Mouse (Mus musculus) midbrain, embryonic 14.5 days (tissue): ENCODE measurements at regions not wholly inside any gene's neighbourhood (a gene's known extent, or its start where the extent isn't known, plus 50 kb on each side); places are given as distances from the start of the nearest gene placed in this dataset.

ENCODE experiments used
- ATAC-seq: fragments of 200-750 bp; cut with Nextera tagmentation; 2 replicates; pipeline ENCODE4 v1.8.0; 2017; ENCODE audit warnings: moderate number of reproducible peaks, moderate library complexity; ENCODE audit not compliant: low FRiP score, low TSS enrichment
- DNase-seq: peaks from one replicate; pipeline ENCODE4 v3.0.0-alpha.2; 2015
- H3K27ac ChIP-seq: fragments of 300-500 bp; sonication (generic); replicated peaks from 2 replicates; pipeline ENCODE4 v1.5.1; 2014; ENCODE audit warnings: mild to moderate bottlenecking, low read depth, low read length, moderate library complexity
- H3K27me3 ChIP-seq: fragments of 300-500 bp; sonication (generic); 2 replicates; pipeline ENCODE4 v1.6.1; 2014; ENCODE audit warnings: low read length, control low read depth, mixed read lengths; ENCODE audit not compliant: control insufficient read depth, insufficient read depth
- H3K36me3 ChIP-seq: fragments of 300-500 bp; sonication (generic); 2 replicates; pipeline ENCODE4 v1.6.1; 2014; ENCODE audit warnings: low read length, control low read depth; ENCODE audit not compliant: control insufficient read depth, insufficient read depth
- H3K4me1 ChIP-seq: fragments of 300-500 bp; sonication (generic); 2 replicates; pipeline ENCODE4 v1.6.1; 2014; ENCODE audit warnings: mild to moderate bottlenecking, antibody characterized with exemption, low read length, control low read depth; ENCODE audit not compliant: control insufficient read depth, insufficient read depth
- H3K4me2 ChIP-seq: fragments of 300-500 bp; sonication (generic); 2 replicates; pipeline ENCODE4 v1.6.1; 2014; ENCODE audit warnings: mild to moderate bottlenecking, low read length, moderate library complexity
- H3K4me3 ChIP-seq: fragments of 300-500 bp; sonication (generic); replicated peaks from 2 replicates; pipeline ENCODE4 v1.5.1; 2014; ENCODE audit warnings: low read depth, low read length
- H3K9ac ChIP-seq: fragments of 300-500 bp; sonication (generic); replicated peaks from 2 replicates; pipeline ENCODE4 v1.6.1; 2014; ENCODE audit warnings: mild to moderate bottlenecking, low read length, moderate library complexity
- H3K9me3 ChIP-seq: fragments of 300-500 bp; sonication (generic); 2 replicates; pipeline ENCODE4 v1.6.1; 2016; ENCODE audit warnings: low read length, control low read depth, mixed read lengths; ENCODE audit not compliant: control insufficient read depth
- WGBS: fragments of 180-500 bp; shearing (Covaris S2); extraction: QIAGEN DNeasy Blood & Tissue Kit; methylation state at CpG from one replicate; pipeline ENCODE4 v1.1.7; 2014; 5-methylcytosine and 5-hydroxymethylcytosine counted together

GRCm38 (mm10) chr3:128093046-128093445, 196.9 kb upstream of the Fam241a start:
- Histone ChIP-seq H3K9ac (no peak overlapping the region), H3K36me3 (no peaks in the 10 kb centered on the region), H3K27me3 (no peaks in the 10 kb centered on the region), H3K4me3 (no peak overlapping the region), H3K4me1 (peaks cover 6% of the 10 kb centered on the region; the same call in 1 of the 2 replicates), H3K27ac (no peak overlapping the region), H3K4me2 (no peak overlapping the region), H3K9me3 (no peaks in the 10 kb centered on the region)
- DNase-seq (no peak), ATAC-seq (no peak)

GRCm38 (mm10) chr3:128088207-128088606, 192.1 kb upstream of the Fam241a start:
- no peaks in the 10 kb centered on the region for H3K36me3 ChIP-seq
- H3K4me2 ChIP-seq = no peak overlapping the region
- H3K9me3 ChIP-seq = no peaks in the 10 kb centered on the region
- H3K27me3 ChIP-seq = no peaks in the 10 kb centered on the region
- WGBS = 52% methylated on average over 4 of the region's 4 CpGs
- no peaks in the 10 kb centered on the region for H3K4me1 ChIP-seq
- ATAC-seq = peak; percentile 84
- H3K4me3 ChIP-seq = no peak overlapping the region
- no peak overlapping the region for H3K9ac ChIP-seq
- DNase-seq = peak; percentile 84
- H3K27ac ChIP-seq = no peak overlapping the region

- WGBS = 80% methylated on average over 10 of the region's 10 CpGs
- no peak for DNase-seq
- Histone ChIP-seq H3K9me3 (no peaks in the 10 kb centered on the region), H3K4me1 (no peaks in the 10 kb centered on the region), H3K9ac (no peak overlapping the region), H3K36me3 (no peaks in the 10 kb centered on the region), H3K4me2 (no peak overlapping the region), H3K27ac (no peak overlapping the region), H3K27me3 (no peaks in the 10 kb centered on the region), H3K4me3 (no peak overlapping the region)
- ATAC-seq = no peak
These were observed 191.0 kb upstream of the Fam241a start for GRCm38 (mm10) chr3:128087163-128087562.

- Histone ChIP-seq H3K9ac (no peak overlapping the region), H3K36me3 (no peaks in the 10 kb centered on the region), H3K4me3 (no peak overlapping the region), H3K4me2 (no peak overlapping the region), H3K4me1 (no peaks in the 10 kb centered on the region), H3K27ac (no peak overlapping the region), H3K9me3 (no peaks in the 10 kb centered on the region), H3K27me3 (no peaks in the 10 kb centered on the region)
- WGBS = 83% methylated on average over 6 of the region's 6 CpGs
- DNase-seq (no peak), ATAC-seq (no peak)
These were observed 186.3 kb upstream of the Fam241a start for GRCm38 (mm10) chr3:128082463-128082862.

GRCm38 (mm10) chr3:128081430-128081829, 185.3 kb upstream of the Fam241a start:
- ATAC-seq = no peak

GRCm38 (mm10) chr3:128067861-128068260, 171.7 kb upstream of the Fam241a start:
- no peaks in the 10 kb centered on the region for H3K9me3 ChIP-seq
- no peaks in the 10 kb centered on the region for H3K36me3 ChIP-seq
- H3K9ac ChIP-seq = no peak overlapping the region
- ATAC-seq = no peak
- H3K4me2 ChIP-seq = no peak overlapping the region
- H3K4me3 ChIP-seq = no peak overlapping the region
- H3K27ac ChIP-seq = no peak overlapping the region
- DNase-seq = no peak
- H3K27me3 ChIP-seq = no peaks in the 10 kb centered on the region
- 78% methylated on average over 4 of the region's 4 CpGs for WGBS
- H3K4me1 ChIP-seq = no peaks in the 10 kb centered on the region

More at GRCm38 (mm10) chr3:128081430-128081829, 185.3 kb upstream of the Fam241a start:
- H3K4me3 ChIP-seq = no peak overlapping the region
- no peak overlapping the region for H3K4me2 ChIP-seq
- no peaks in the 10 kb centered on the region for H3K27me3 ChIP-seq
- H3K27ac ChIP-seq = no peak overlapping the region
- H3K4me1 ChIP-seq = no peaks in the 10 kb centered on the region
- WGBS = 91% methylated on average over 1 of the region's 1 CpGs
- no peak overlapping the region for H3K9ac ChIP-seq
- no peak for DNase-seq
- H3K36me3 ChIP-seq = no peaks in the 10 kb centered on the region
- no peaks in the 10 kb centered on the region for H3K9me3 ChIP-seq

- no peak overlapping the region for H3K27ac ChIP-seq
- no peak overlapping the region for H3K9ac ChIP-seq
- no peaks in the 10 kb centered on the region for H3K4me1 ChIP-seq
- no peaks in the 10 kb centered on the region for H3K36me3 ChIP-seq
- no peak overlapping the region for H3K4me3 ChIP-seq
- ATAC-seq (no peak), DNase-seq (no peak)
- no peaks in the 10 kb centered on the region for H3K9me3 ChIP-seq
- H3K4me2 ChIP-seq = no peak overlapping the region
- H3K27me3 ChIP-seq = no peaks in the 10 kb centered on the region
- 78% methylated on average over 9 of the region's 9 CpGs for WGBS
These were observed 157.9 kb upstream of the Fam241a start for GRCm38 (mm10) chr3:128054031-128054430.

- H3K9ac ChIP-seq = no peak overlapping the region
- H3K27ac ChIP-seq = no peak overlapping the region
- no peaks in the 10 kb centered on the region for H3K4me1 ChIP-seq
- H3K36me3 ChIP-seq = no peaks in the 10 kb centered on the region
- no peaks in the 10 kb centered on the region for H3K27me3 ChIP-seq
- no peak overlapping the region for H3K4me2 ChIP-seq
- 93% methylated on average over 3 of the region's 3 CpGs for WGBS
- ATAC-seq (no peak), DNase-seq (no peak)
- no peak overlapping the region for H3K4me3 ChIP-seq
- H3K9me3 ChIP-seq = no peaks in the 10 kb centered on the region
These were observed 147.6 kb upstream of the Fam241a start for GRCm38 (mm10) chr3:128043709-128044108.

GRCm38 (mm10) chr3:128040407-128041115, 144.4 kb upstream of the Fam241a start:
- Histone ChIP-seq H3K4me1 (no peaks in the 10 kb centered on the region), H3K36me3 (no peaks in the 10 kb centered on the region), H3K4me3 (no peak overlapping the region), H3K4me2 (no peak overlapping the region), H3K9me3 (no peaks in the 10 kb centered on the region), H3K27me3 (no peaks in the 10 kb centered on the region), H3K9ac (no peak overlapping the region), H3K27ac (0 out of 2 replicates have a peak overlapping the region, but pooled peaks have one; percentile 8)
- 57% methylated on average over 12 of the region's 12 CpGs for WGBS
- DNase-seq (peak; percentile 65), ATAC-seq (no peak)
